Mouse (Mus musculus) G1E (cell line): ENCODE results near the gene F8a.

ENCODE experiments used
- CTCF ChIP-seq: IDR thresholded peaks from 2 replicates; pipeline ENCODE4 v1.5.1; 2012; ENCODE audit warnings: low read depth, low read length, inconsistent platforms, mixed read lengths
- GATA1 ChIP-seq: IDR thresholded peaks from 2 replicates; pipeline ENCODE4 v1.6.1; 2012; ENCODE audit warnings: borderline replicate concordance, low read length, inconsistent platforms, mixed read lengths
- GATA2 ChIP-seq: IDR thresholded peaks from 2 replicates; pipeline ENCODE4 v1.6.1; 2012; ENCODE audit warnings: low read depth, low read length, inconsistent platforms, borderline replicate concordance
- POLR2AphosphoS5 ChIP-seq: IDR thresholded peaks from 2 replicates; pipeline ENCODE4 v1.6.1; 2012; ENCODE audit warnings: low read depth, low read length, inconsistent platforms; ENCODE audit not compliant: insufficient replicate concordance
- TAL1 ChIP-seq: conservative IDR thresholded peaks from 2 replicates; pipeline ENCODE4 v1.6.1; 2012; ENCODE audit warnings: low read depth, low read length, inconsistent platforms, mixed read lengths

DNA sequence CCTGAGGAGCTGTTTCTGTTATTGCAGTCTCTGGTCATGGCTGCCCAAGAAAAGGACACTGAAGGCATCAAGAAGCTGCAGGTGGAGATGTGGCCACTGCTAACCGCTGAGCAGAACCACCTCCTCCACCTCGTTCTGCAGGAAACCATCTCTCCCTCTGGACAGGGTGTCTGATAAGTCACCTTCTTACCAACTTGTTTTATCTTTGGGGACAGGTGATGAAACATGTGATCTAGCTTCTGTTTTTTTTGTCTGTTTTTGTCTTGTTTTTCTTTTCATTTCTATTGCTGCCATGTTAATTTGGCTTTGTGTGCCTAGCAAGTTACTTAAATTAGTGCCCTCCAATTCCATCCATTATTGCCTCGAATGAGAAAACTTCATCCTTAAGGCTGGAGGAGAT is 1.2 kb downstream of the F8a start:
- no peak for TF ChIP-seq CTCF
- no peak for TF ChIP-seq TAL1
- no peak for TF ChIP-seq GATA1
- no peak for TF ChIP-seq GATA2
- no peak for TF ChIP-seq POLR2AphosphoS5
